Mouse (Mus musculus): ENCODE data around the gene Cldn14. TPM values are rescaled to one million over a fixed set of nuclear protein-coding genes. Genes with fewer than 3 reads are reported as not detected.

The Cldn14 gene
- polyA plus RNA-seq, 1 experiment from 2014 or later, result not detected

DNA sequence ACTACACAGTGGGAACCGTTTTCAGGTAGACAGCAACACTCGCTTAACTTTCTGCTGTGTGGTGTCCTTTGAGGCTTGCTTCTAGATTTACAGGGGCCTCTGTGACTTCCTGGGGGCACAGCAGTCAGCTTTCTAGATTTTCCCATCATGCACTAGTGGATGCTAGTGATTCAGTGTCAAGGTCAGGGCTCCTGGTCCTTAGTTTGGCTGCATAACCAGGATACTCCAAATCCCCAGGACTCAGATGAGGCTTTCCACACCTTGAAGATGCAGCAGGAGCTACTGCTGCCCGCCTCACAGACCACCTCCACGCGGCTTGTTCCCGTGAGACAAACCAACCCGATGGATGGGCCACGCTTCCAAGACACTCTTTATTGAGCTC, 90.0 kb downstream of the Cldn14 start:
- Histone ChIP-seq H3K9ac (no peak overlapping the region), H3K4me2 (peak overlapping the region; percentile 42), H3K36me3 (ENCODE audit: poor library complexity, severe bottlenecking) (no peaks in the 10 kb centered on the region), H3K4me1 (0 out of 2 replicates have a peak, but pooled peaks cover 3% of the 10 kb centered on the region), H3K27me3 (no peaks in the 10 kb centered on the region), H3K4me3 (peak overlapping the region; percentile 10; the same call in 1 of the 2 replicates), H3K27ac (no peak overlapping the region), H3K9me3 (replicated peaks) (no peaks in the 10 kb centered on the region)
- no peak for ATAC-seq
- WGBS, result 69% methylated on average over 8 of the region's 8 CpGs

DNA sequence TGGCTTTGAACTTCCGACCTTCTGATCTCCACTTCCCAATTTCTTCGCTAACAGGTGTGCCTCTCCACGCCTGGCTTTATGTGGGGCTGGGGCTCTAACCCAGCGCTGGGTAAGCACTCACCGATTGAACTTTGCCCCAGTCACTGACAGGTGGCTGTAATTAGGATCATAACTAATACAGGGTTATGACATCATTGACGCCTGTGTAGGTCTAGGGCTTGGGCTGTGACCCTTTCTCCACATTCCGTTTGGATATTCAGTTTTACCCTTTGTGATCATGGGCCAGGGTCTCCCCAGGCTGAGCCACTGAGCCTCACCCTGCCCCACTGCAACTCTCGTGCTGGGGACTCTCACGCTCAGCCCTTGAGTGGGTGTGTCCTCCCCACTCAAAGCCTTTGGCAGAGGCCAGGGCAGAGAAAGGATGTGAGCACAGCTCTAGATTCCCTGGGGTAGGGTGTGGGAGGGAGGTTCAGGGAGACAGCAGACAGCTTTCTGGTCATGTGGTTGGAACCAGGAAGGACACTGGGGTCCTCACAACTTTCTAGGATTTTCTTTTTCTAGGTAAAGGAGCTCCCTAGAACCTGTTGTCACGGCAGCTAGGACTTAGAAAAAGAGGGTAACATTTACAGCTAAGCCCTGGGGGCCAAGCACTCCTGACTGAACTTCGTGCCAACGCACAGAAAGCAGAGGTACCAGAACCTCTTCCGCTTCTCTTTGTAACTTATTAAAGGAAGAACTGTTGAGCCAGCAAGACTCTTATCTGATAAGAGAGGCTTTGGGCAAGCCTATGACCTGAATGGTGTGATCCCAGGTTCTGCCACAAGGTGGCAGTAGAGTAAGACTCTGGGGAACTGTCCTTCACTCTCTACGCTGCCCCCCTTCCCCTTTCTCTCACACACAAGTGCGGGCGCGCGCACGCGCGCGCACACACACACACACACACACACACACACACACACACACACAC, 90.6 kb downstream of the Cldn14 start:
- Histone ChIP-seq H3K9me3 (replicated peaks) (no peaks in the 10 kb centered on the region), H3K4me3 (peak overlapping the region; percentile 10; the same call in 1 of the 2 replicates), H3K9ac (no peak overlapping the region), H3K27ac (no peak overlapping the region), H3K27me3 (no peaks in the 10 kb centered on the region), H3K4me1 (0 out of 2 replicates have a peak, but pooled peaks cover 3% of the 10 kb centered on the region), H3K36me3 (ENCODE audit: poor library complexity, severe bottlenecking) (no peaks in the 10 kb centered on the region), H3K4me2 (peak overlapping the region; percentile 42)
- ATAC-seq, result peak; percentile 72; the same call in 1 of the 2 replicates
- WGBS, result 47% methylated on average over 18 of the region's 22 CpGs

DNA sequence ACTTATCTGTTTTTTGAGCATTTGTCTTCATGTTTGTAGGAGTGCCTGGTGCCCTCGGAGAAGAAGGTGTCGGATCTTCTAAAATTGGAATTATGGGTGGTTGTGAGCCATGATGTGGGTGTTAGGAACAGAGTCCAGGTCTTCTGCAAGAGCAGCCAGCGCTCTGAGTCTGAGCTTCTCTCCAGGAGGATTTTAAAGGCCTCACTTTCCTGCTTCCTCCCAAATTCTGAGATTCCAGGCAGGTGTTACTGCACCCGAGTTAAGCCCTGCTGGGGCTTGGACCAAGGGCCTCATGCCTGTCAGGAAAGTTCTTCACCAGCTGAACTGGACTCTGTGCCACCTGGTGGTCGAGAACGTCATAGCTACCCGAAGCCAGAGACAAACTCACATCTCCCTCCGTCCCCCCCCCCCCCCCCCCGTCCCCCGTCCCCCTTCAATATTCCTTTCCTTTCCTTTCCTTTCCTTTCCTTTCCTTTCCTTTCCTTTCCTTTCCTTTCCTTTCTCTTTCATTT, 93.2 kb downstream of the Cldn14 start:
- H3K27me3 ChIP-seq, result no peaks in the 10 kb centered on the region
- 0 out of 2 replicates have a peak, but pooled peaks cover 3% of the 10 kb centered on the region for H3K4me1 ChIP-seq
- H3K4me2 ChIP-seq, result no peak overlapping the region
- H3K9me3 ChIP-seq (replicated peaks), result no peaks in the 10 kb centered on the region
- H3K27ac ChIP-seq, result no peak overlapping the region
- 32% methylated on average over 10 of the region's 10 CpGs for WGBS
- ATAC-seq, result no peak
- H3K9ac ChIP-seq, result no peak overlapping the region
- no peak overlapping the region for H3K4me3 ChIP-seq
- H3K36me3 ChIP-seq (ENCODE audit: poor library complexity, severe bottlenecking), result no peaks in the 10 kb centered on the region

DNA sequence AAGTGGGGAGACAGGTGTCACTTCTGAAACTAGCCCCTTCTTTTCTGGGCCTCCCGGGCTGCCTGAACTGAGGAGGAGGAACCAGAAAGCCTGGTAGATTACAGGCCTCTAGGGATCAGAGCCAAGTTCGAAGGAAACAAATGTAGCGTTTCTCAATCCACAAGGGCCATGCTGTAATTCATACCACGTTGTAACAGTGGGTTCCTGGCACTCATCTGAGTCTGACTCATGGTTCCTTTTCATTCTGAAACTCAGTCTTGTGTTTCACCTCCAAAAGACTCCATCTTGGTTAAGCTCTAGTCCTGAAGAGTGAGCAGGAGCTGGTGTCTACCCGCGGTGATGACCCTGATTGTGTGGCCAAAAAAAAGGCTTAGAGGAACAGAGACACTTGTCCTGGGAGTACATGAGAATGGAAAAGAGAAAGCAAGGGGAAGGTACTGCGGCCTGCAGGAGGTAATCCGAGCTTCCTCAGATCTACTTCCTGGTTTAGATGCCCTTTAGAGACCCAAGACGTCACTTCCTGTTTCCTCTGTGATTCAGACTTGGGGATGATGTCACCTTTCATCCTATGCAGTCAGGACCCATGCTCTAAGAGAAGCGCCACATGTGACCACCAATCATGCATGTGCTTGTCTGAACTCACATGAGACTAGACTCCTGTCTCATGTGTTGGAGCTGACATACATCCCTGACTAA, 94.6 kb downstream of the Cldn14 start:
- no peaks in the 10 kb centered on the region for H3K27me3 ChIP-seq
- 76% methylated on average over 10 of the region's 10 CpGs for WGBS

DNA sequence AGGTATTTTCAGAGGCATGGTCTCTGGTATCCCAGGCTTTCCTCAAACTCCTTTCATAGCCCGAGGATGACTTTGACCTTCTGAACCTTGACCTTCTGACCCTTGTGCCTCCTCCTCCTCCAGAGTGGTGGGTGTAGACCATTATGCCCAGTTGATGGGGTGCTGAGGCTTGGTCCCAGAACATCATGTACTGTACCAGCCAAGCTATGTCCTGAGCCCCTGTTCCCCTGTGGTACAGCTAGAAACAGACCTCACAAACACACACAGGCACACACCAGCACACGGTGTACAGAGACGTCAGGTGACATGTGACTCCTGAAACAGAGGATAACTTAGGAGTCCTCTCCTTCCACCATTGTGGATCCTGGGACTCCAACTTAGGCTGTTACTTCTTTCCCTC, 95.8 kb downstream of the Cldn14 start:
- Histone ChIP-seq H3K9ac (no peak overlapping the region), H3K36me3 (ENCODE audit: poor library complexity, severe bottlenecking) (no peaks in the 10 kb centered on the region), H3K4me2 (no peak overlapping the region), H3K4me1 (no peaks in the 10 kb centered on the region), H3K9me3 (replicated peaks) (no peaks in the 10 kb centered on the region), H3K4me3 (no peak overlapping the region), H3K27me3 (no peaks in the 10 kb centered on the region), H3K27ac (no peak overlapping the region)
- no peak for ATAC-seq
- 78% methylated on average over 3 of the region's 3 CpGs for WGBS

More for the DNA sequence above, 94.6 kb downstream of the Cldn14 start:
- no peak for ATAC-seq
- Histone ChIP-seq H3K9me3 (replicated peaks) (no peaks in the 10 kb centered on the region), H3K36me3 (ENCODE audit: poor library complexity, severe bottlenecking) (no peaks in the 10 kb centered on the region), H3K27ac (no peak overlapping the region), H3K4me3 (no peak overlapping the region), H3K4me1 (0 out of 2 replicates have a peak, but pooled peaks cover 3% of the 10 kb centered on the region), H3K9ac (no peak overlapping the region), H3K4me2 (no peak overlapping the region)

DNA sequence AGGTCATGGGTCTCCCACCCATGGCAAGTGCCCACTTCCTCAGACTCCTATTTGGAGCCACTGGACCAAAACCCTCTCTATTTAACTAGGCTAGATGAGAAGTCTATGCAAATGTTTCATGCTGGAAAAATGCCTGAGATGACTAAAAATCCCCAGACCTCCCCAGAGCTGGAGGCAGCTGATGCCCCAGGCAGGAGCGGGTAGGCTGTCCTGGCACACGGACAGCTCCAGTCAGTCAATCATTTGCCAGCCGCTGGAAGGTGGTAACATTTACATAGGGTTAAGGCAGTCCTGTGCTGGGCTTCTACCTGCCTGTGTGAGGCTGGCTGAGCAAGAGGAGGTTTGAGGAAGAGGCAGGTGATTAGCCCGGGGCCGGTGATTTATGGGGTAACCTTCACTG, 96.5 kb downstream of the Cldn14 start:
- no peak for ATAC-seq

DNA sequence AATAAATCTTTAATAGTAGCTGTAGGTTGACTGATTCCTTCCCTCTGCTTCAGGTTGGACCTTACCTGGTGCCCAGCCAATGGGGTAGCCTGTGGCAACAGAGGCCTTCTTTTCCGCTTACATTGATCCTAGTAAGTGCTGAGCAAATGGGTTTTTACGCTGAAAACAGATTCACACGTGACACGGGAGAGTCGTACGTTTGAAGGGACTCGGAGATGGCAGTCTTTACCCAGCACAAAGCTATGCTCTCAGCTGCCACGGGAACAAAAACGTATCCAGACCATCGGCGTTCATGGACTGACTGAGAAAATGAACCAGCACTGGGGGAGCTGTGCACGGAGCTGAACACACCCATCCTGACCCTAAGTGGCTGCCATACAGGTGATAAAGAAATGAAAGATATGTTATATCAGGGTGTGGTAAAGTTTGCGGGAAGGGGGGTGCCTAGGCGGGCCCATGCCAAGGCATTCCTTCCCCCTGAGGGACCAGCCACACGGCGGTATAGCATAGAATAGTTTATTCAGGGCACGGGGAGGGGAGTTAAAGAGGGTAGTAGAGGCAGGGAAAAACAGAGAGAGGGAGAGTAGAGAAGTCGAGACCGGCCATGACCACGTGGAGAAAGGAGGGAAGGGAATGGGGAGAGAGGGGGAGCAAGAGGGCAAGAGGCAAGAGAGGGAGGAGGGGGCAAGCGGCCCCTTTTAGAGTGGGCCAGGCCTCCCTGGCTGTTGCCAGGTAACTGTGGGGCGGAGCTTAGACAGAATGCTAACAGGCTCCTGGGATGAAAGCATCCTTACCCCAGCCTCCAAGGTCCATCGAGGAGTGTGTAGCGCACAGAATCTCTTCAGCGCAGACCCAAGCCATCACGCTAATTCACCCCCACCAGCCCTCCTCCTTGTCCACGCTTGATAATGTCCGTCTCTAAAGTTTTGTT, 97.6 kb downstream of the Cldn14 start:
- no peak overlapping the region for H3K4me2 ChIP-seq
- no peaks in the 10 kb centered on the region for H3K9me3 ChIP-seq (replicated peaks)
- no peak overlapping the region for H3K9ac ChIP-seq
- no peak overlapping the region for H3K27ac ChIP-seq
- H3K36me3 ChIP-seq (ENCODE audit: poor library complexity, severe bottlenecking), result peaks cover 14% of the 10 kb centered on the region; the same call in 1 of the 2 replicates
- no peak for ATAC-seq
- H3K4me3 ChIP-seq, result no peak overlapping the region
- 70% methylated on average over 28 of the region's 28 CpGs for WGBS
- H3K27me3 ChIP-seq, result no peaks in the 10 kb centered on the region
- H3K4me1 ChIP-seq, result no peaks in the 10 kb centered on the region

More for the DNA sequence above, 96.5 kb downstream of the Cldn14 start:
- Histone ChIP-seq H3K27ac (no peak overlapping the region), H3K4me1 (no peaks in the 10 kb centered on the region), H3K4me2 (no peak overlapping the region), H3K9ac (no peak overlapping the region), H3K27me3 (no peaks in the 10 kb centered on the region), H3K9me3 (replicated peaks) (no peaks in the 10 kb centered on the region), H3K4me3 (no peak overlapping the region), H3K36me3 (ENCODE audit: poor library complexity, severe bottlenecking) (peaks cover 3% of the 10 kb centered on the region; the same call in 1 of the 2 replicates)
- WGBS, result 84% methylated on average over 5 of the region's 5 CpGs

DNA sequence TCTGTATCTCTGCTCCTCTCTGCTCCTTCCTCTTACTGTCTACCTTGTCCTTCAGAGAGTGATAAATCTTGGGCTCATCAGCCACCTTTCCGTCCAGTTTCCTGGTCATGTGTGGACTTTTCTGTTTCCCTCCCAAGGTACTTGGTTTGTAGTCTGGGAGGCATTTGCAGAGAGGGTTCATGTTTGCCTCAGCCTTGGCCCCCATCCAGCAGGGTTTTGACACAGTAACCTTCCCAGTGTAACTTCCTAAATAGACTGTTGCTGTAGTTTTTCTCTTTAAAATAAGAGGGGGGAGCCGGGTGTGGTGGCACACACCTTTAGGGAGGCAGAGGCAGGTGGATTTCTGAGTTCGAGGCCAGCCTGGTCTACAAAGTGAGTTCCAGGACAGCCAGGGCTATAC, 98.7 kb downstream of the Cldn14 start:
- WGBS, result 91% methylated on average over 3 of the region's 3 CpGs
- ATAC-seq, result no peak
- H3K9ac ChIP-seq, result no peak overlapping the region
- no peaks in the 10 kb centered on the region for H3K9me3 ChIP-seq (replicated peaks)
- no peak overlapping the region for H3K4me3 ChIP-seq
- H3K27ac ChIP-seq, result no peak overlapping the region
- H3K4me2 ChIP-seq, result no peak overlapping the region
- no peaks in the 10 kb centered on the region for H3K27me3 ChIP-seq
- no peaks in the 10 kb centered on the region for H3K4me1 ChIP-seq
- H3K36me3 ChIP-seq (ENCODE audit: poor library complexity, severe bottlenecking), result peaks cover 19% of the 10 kb centered on the region

DNA sequence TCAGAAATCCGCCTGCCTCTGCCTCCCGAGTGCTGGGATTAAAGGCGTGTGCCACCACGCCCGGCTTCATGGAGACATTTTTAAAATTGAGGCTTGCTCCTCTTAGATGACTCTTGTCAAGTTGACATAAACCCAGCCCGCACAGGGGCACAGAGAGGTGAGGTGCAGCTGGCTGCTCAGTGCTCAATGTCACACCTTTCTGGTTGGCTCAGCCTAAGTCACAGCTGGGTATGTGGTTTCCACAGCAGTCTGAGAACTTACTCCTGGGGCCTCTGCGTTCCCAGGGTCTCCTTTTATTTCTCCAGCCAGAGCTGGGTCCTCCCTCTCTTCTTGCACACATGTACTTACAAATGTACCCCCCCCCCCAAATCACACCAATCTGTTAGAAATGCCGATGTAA, 100.4 kb downstream of the Cldn14 start:
- Histone ChIP-seq H3K9me3 (replicated peaks) (no peaks in the 10 kb centered on the region), H3K9ac (no peak overlapping the region), H3K27me3 (no peaks in the 10 kb centered on the region), H3K4me1 (no peaks in the 10 kb centered on the region), H3K4me2 (no peak overlapping the region), H3K36me3 (ENCODE audit: poor library complexity, severe bottlenecking) (peaks cover 34% of the 10 kb centered on the region), H3K27ac (no peak overlapping the region), H3K4me3 (no peak overlapping the region)
- 91% methylated on average over 8 of the region's 8 CpGs for WGBS
- no peak for ATAC-seq

DNA sequence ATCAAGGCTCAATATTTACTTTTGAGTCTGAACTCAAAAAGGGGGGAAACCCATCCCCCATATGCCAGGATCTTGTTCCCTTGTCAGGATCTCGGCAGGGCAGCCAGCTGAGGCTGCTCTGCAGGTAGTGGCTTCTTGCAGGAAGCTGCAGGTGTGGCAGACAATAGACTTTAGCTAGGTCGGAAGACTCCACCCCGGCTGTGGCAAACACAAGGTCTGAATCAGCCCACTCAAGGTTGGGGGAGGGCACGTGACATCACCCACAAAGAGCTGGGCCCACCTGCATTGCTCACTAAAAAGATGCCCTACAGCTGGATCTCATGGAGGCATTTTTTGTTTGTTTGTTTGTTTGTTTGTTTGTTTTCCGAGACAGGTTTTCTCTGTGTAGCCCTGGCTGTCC, 100.9 kb downstream of the Cldn14 start:
- Histone ChIP-seq H3K4me3 (no peak overlapping the region), H3K36me3 (ENCODE audit: poor library complexity, severe bottlenecking) (peaks cover 38% of the 10 kb centered on the region), H3K27me3 (no peaks in the 10 kb centered on the region), H3K9ac (no peak overlapping the region), H3K27ac (no peak overlapping the region), H3K4me2 (no peak overlapping the region), H3K9me3 (replicated peaks) (no peaks in the 10 kb centered on the region), H3K4me1 (no peaks in the 10 kb centered on the region)
- 77% methylated on average over 5 of the region's 5 CpGs for WGBS
- ATAC-seq, result no peak

All from forebrain, embryonic 13.5 days (tissue).